ENCODE assay signal across 18 mouse cellular contexts in genomic region chr6:51664049-51664448, GRCm38 (mm10).
"Had no signal": no experiment of that assay in that cellular context is flagged by ENCODE, and none has a peak within 500 bp of the region (broad histone marks: within the 10 kb centered on the region; RNA-seq: fewer than 3 reads in every experiment).

No protein-coding gene starts in this region.

- DNase-seq: lung, adult 18-20 months; lung, embryonic 14.5 days; lung, postnatal 10 days; lung, postnatal 4 days; retina, postnatal 1 day; right cerebral cortex, adult 18-20 months; right cerebral cortex, postnatal 25 days; right cerebral cortex, postnatal 4 days; spleen, adult 18-20 months; thymus, adult 2 months; thymus, postnatal 25 days; thymus, postnatal 4 days had no signal

- ATAC-seq: midbrain, embryonic 13.5 days; midbrain, embryonic 15.5 days had no signal

- H3K36me3 ChIP-seq: midbrain, embryonic 10.5 days; midbrain, embryonic 15.5 days; neural tube, embryonic 13.5 days; neural tube, embryonic 15.5 days had no signal

- H3K9me3 ChIP-seq: neural tube, embryonic 15.5 days had no signal

- H3K4me1 ChIP-seq: midbrain, embryonic 13.5 days; midbrain, embryonic 15.5 days; neural tube, embryonic 13.5 days; neural tube, embryonic 15.5 days had no signal

- H3K27me3 ChIP-seq: midbrain, embryonic 13.5 days; midbrain, embryonic 15.5 days; neural tube, embryonic 13.5 days; neural tube, embryonic 15.5 days had no signal

- H3K4me3 ChIP-seq: midbrain, embryonic 10.5 days; midbrain, embryonic 13.5 days; midbrain, embryonic 15.5 days; myocyte; neural tube, embryonic 13.5 days; neural tube, embryonic 15.5 days had no signal
